ENCODE assay signal across 8 mouse cellular contexts in the genomic region with DNA sequence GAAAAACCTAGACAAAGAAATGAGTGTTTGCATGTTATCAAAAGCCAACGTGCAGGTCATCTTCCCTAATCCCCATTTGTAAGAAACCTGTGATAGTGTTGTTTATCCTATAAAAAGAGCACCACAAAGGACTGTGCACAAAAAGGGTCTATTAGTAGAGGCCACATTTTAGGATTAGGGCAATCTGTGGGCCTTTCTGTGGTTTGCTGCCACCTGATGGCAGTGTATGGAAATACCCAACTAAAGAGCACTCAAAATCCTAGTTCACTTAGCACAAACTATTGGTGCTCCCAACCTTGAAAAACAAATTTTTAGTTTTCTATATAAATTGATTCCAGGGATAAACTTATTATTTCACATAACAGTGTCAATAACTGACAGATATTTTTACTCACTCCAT. TPM values are rescaled to one million over a fixed set of nuclear protein-coding genes. Genes with fewer than 3 reads are reported as not detected.
A peak's percentile ranks its signal among the peaks of the same experiment; 100 is the strongest.
DNase-seq lines count a peak whose midpoint lies in the region; ATAC-seq and TF ChIP-seq lines count a peak whose summit lies in the region.

No protein-coding gene starts in this region.

- no peak overlapping the region for H3K4me3 ChIP-seq in midbrain, postnatal 0 days (ENCODE audit: low read depth, low read length)
- no peak overlapping the region for H3K4me3 ChIP-seq in midbrain, embryonic 10.5 days

- no peak overlapping the region for H3K27ac ChIP-seq in midbrain, postnatal 0 days (ENCODE audit: low read depth, low read length)
- H3K27ac ChIP-seq in midbrain, embryonic 10.5 days (replicated peaks), result no peak overlapping the region

- peaks cover 16% of the 10 kb centered on the region for H3K36me3 ChIP-seq in midbrain, postnatal 0 days (ENCODE audit: insufficient read depth, low read length)
- peaks cover 65% of the 10 kb centered on the region for H3K36me3 ChIP-seq in midbrain, embryonic 10.5 days

- ATAC-seq in midbrain, postnatal 0 days (ENCODE audit: low FRiP score), result no peak
- 0 out of 2 replicates have a peak, but pooled peaks have one; percentile 30 for ATAC-seq in neutrophil, adult 5-6 weeks (ENCODE audit: extremely low read depth, insufficient number of reproducible peaks, low FRiP score, poor library complexity, severe bottlenecking)

- no peak overlapping the region for H3K9ac ChIP-seq in midbrain, postnatal 0 days (replicated peaks; ENCODE audit: low read length, poor library complexity, severe bottlenecking)

- DNase-seq in cerebellum, postnatal 14 days, result peak; percentile 33 to 36
- no peak for DNase-seq in cerebellum, adult 11-12 months
- no peak for DNase-seq in midbrain, postnatal 0 days (ENCODE audit: low spot score)
- no peak for DNase-seq in midbrain, embryonic 10.5 days (ENCODE audit: low spot score)
- peak; percentile 47 for DNase-seq in embryo, embryonic 11 days
- DNase-seq in testis, postnatal 14 days (ENCODE audit: low spot score), result no peak
- no peak for DNase-seq in left cerebral cortex, adult 8-10 months (ENCODE audit: low spot score in 2 of 2)

- 76% methylated on average over 1 of the region's 1 CpGs for WGBS in midbrain, postnatal 0 days
- 79% methylated on average over 1 of the region's 1 CpGs for WGBS in midbrain, embryonic 10.5 days

- H3K27me3 ChIP-seq in midbrain, postnatal 0 days (ENCODE audit: insufficient read depth, low read length), result no peaks in the 10 kb centered on the region
- no peaks in the 10 kb centered on the region for H3K27me3 ChIP-seq in midbrain, embryonic 10.5 days (ENCODE audit: low read depth, poor library complexity, severe bottlenecking)

- H3K4me2 ChIP-seq in midbrain, postnatal 0 days (ENCODE audit: low read depth, low read length, poor library complexity, severe bottlenecking), result no peak overlapping the region

- H3K4me1 ChIP-seq in midbrain, postnatal 0 days (ENCODE audit: insufficient read depth, low read length), result no peaks in the 10 kb centered on the region
- H3K4me1 ChIP-seq in midbrain, embryonic 10.5 days, result no peaks in the 10 kb centered on the region

- TF ChIP-seq CTCF in midbrain, postnatal 0 days (IDR thresholded peaks at IDR 0.05), result peak; percentile 65

- H3K9me3 ChIP-seq in midbrain, postnatal 0 days (ENCODE audit: low read length), result no peaks in the 10 kb centered on the region
- H3K9me3 ChIP-seq in midbrain, embryonic 10.5 days (replicated peaks), result no peaks in the 10 kb centered on the region

RNA-seq across cellular contexts. Expression of a gene that starts 11.8 kb away (rescaled TPM):
- 35.6 and 47.9 TPM in 2 replicates for total RNA-seq in midbrain, postnatal 0 days (2014; rRNA removed)
- polyA plus RNA-seq in midbrain, postnatal 0 days (2015; fragmentation: Nextera tagmentation; extraction: Ambion mirVana), result 53.7 and 59.6 TPM in 2 replicates
- polyA plus RNA-seq in midbrain, embryonic 10.5 days (2016; fragmentation: Nextera tagmentation; extraction: Ambion mirVana), result 56.2 and 58.3 TPM in 2 replicates
- total RNA-seq in neutrophil, adult 5-6 weeks (2017), result 52.5 and 55.4 TPM in 2 replicates
- 10 to 100 TPM; 39.0 to 44.0 (median 39.5) TPM for total RNA-seq in left cerebral cortex, adult 8-10 months (2022)

RNA-seq across cellular contexts. Expression of a gene that starts 12.0 kb away (rescaled TPM):
- total RNA-seq in midbrain, postnatal 0 days (2014; rRNA removed), result 1.7 and 2.7 TPM in 2 replicates
- 4.5 and 5.0 TPM in 2 replicates for polyA plus RNA-seq in midbrain, postnatal 0 days (2015; fragmentation: Nextera tagmentation; extraction: Ambion mirVana)
- 13.0 and 14.8 TPM in 2 replicates for polyA plus RNA-seq in midbrain, embryonic 10.5 days (2016; fragmentation: Nextera tagmentation; extraction: Ambion mirVana)
- total RNA-seq in neutrophil, adult 5-6 weeks (2017), result 6.4 and 6.9 TPM in 2 replicates
- 1 to 10 TPM; 3.8 to 4.8 (median 3.9) TPM for total RNA-seq in left cerebral cortex, adult 8-10 months (2022)

RNA-seq across cellular contexts. Expression of a gene that starts 48.4 kb away (rescaled TPM):
- 6.2 and 9.3 TPM in 2 replicates for total RNA-seq in midbrain, postnatal 0 days (2014; rRNA removed)
- 9.7 and 11.6 TPM in 2 replicates for polyA plus RNA-seq in midbrain, postnatal 0 days (2015; fragmentation: Nextera tagmentation; extraction: Ambion mirVana)
- polyA plus RNA-seq in midbrain, embryonic 10.5 days (2016; fragmentation: Nextera tagmentation; extraction: Ambion mirVana), result 23.4 and 23.7 TPM in 2 replicates
- total RNA-seq in neutrophil, adult 5-6 weeks (2017), result 15.2 and 19.8 TPM in 2 replicates
- total RNA-seq in left cerebral cortex, adult 8-10 months (2022), result 10 to 100 TPM; 24.5 to 29.3 (median 27.0) TPM

Comparison
In these comparisons a context has a peak if more than half of its experiments do, and no peak if none do; other contexts are left out.
1. DNase-seq: peak in cerebellum, postnatal 14 days (2 of 2) and embryo, embryonic 11 days (single experiment); none in cerebellum, adult 11-12 months (single experiment), midbrain, postnatal 0 days (single experiment), midbrain, embryonic 10.5 days (single experiment), testis, postnatal 14 days (single experiment) and left cerebral cortex, adult 8-10 months (0 of 2).